Mouse (Mus musculus) spleen, postnatal 10 days (tissue): ENCODE measurements around the gene Rtbdn.

ENCODE experiments used
- DNase-seq, 2 experiments: peaks; one replicate each; pipeline ENCODE4 v3.0.0; 2021 to 2022; ENCODE audit warnings: low spot score in 2 of 2

Rtbdn gene

DNA sequence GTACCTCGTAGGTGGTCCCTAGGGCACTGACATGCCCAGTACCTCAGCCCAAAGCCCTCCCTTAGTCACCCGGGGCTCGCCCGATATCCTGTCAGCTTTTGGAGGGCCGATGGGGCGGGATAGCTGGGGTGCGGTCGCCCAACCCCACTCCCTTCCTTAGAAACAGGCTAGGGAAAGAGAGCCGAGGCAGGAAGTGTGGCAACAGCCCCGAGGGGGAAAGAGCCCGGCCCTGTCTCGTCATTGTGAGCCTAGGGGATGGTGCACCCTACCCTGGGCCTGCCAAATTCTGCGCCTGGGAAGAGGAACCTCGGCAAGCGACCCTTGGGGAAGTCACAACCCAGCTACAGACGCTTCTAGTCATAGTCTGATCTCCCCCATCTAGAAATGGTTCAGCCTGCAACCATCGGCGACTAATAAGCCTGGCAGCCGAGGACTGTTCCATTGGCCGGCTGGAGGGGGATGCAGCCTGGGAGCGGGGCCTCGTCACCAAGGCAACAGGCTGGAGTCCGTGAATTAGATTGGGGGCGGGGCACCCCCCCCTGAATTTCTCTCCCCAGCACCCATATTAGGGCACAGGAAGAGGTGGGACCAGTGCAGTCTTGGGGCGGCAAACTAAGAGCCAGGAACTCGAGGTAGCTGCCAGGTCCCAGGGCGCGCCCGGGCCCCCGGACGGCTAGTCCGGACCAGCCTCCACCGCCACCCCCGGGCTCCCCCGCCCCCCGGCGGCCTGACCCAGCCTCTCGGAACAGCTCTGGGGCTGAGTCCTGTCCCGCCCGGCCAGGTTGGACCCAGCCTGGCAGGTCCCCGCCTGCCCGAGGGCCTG is 33.0 kb downstream of the Rtbdn start:
- DNase-seq, result peak; percentile 88 to 92

- DNase-seq, result peak; percentile 41 to 72
Observed at GRCm38 (mm10) chr8:84980622-84981358, 34.0 kb downstream of the Rtbdn start.

DNA sequence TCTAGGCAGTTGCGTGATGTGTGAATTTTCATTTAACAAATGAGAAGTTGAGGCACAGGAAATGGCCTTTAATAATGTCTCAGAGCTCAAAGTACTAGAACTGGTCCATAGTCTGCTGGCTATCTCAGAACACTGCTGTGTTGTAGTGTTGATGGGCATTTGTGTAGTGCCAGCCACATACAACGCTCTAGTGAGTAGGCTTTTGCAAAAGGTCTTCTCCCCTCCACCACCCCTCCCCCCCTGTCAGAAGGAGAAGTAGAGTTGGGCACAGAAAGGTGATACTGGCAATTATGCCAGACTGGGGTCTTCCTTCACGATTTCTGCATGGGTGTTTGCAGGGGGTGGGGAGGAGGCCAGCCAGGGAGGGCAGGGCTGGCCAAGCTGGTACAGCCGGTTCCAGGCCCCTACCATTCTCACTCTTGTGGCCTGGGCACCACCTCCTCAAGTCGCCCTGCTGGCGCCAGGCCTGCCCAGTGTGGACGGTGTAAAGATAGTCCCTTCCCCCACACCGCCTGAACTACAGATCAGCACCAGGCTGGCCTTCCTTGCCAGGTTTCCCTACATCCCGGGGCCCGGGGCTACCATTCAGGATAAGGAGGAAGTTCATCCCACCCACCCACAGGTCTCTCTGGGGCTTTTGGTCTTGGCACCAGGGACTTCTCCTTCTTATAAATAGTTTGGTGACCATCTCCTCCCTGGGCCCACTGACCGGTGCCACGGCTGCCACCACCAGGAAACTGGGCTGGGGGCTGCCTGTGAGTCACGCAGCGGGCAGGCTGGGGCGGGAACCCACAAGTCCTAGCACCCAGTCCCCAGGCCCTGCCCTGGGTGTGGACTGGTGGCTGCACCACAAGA is 35.1 kb downstream of the Rtbdn start:
- peak in 1 of 2 experiments; percentile 32 for DNase-seq

DNA sequence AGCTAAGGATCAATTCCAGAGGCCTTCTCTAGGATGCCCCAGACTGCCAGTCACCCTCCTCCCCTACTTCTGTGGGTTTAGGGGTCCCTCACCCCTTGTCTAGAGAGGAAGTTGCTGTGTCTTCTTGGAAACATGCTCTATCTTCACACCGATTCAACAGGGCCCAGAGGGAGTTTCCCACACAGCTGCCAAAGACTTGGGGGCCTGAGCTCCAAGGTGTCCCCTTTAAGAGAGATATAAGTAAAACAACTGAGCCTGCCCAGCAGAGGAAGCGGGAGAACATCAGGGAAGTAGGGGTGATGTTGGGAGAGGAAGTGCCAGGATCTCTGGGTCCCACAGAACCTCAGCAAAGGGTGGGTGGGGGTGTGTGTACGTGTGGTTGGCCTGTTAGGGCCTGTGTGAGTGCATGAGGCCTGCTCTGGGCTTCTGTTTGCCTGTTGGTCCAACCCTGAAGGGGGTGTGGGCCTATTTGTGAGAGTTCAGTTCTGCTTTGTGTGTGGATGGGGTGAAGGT is 35.8 kb downstream of the Rtbdn start:
- DNase-seq, result peak in 1 of 2 experiments; percentile 54

GRCm38 (mm10) chr8:84984294-84985048 is 37.7 kb downstream of the Rtbdn start:
- DNase-seq, result peak in 1 of 2 experiments; percentile 34

DNA sequence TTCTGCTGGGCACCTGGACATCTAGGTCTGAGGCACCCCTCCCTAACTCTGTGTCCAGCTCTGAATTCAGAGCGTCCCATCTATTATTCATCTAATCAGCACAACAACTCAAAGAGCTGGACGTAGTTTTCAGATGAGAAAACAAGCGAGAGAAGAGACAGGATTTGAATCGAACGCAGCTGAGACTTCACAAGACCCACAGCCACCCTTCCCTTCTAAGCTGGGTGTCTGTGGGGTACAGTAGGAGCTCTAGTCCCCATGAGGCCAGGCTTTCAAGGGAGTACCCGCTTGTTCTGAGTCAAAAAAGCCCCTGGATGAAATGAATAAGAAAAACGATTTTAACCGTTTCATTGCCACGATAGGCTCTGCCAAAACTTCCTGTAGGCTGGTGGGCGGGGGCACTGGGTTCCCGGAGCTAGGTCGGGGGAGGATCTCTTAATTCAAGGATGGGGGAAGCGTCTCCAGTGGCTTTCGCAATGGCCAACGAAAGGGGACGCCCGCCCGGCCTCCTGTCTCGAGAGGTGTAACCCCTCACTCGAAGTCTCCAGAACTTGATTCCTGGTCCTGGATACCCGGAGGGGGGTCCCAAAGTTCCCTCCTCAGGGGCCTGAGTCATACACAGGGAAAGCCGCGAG is 38.4 kb downstream of the Rtbdn start:
- peak; percentile 24 to 49 for DNase-seq

GRCm38 (mm10) chr8:84985684-84986378 is 39.0 kb downstream of the Rtbdn start:
- DNase-seq, result peak; percentile 85 to 92

GRCm38 (mm10) chr8:84986379-84986945 is 39.7 kb downstream of the Rtbdn start:
- DNase-seq, result no peak

GRCm38 (mm10) chr8:84987388-84987787 is 40.6 kb downstream of the Rtbdn start:
- DNase-seq, result no peak

GRCm38 (mm10) chr8:84987903-84988302 is 41.1 kb downstream of the Rtbdn start:
- DNase-seq, result no peak

DNA sequence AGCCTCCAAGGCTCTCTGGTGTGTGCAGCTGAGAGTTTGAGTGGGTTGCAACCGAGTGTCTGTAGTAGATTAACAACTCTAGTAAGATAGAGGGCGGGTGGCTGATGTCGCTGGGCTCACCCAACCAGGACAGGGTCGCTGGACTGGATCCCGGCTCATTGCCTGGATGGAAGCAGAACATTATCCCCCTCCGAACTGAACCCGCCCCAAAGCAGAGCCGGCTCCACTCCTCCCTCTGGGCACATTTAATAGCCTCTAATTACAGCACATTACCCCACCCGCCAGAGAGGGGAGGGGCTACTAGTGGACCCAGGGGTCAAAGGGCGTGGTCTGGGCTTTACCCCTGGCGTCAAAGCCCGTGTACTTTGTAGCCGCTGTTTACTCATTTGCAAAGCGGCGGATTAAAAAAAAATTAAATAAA is 42.5 kb downstream of the Rtbdn start:
- DNase-seq, result peak; percentile 44 to 61

DNA sequence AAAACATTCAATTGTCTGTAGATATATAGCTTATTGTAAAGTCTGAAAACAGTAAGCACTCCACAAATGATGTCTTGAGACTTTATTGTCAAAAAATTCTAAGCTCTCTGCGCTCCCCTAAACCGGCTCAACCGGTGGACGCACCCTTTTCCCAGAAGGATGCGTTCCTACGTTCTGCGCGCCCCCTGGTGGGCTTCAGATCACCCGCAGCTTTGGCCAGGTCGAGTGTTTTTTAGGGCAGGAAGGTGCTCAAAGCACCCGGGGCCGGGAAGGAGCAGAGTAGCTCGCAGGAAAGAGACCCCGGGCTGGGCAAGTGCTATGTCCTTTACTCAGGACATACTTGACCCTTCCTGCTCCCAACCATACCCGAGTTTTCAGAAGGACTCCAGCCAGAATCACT is 43.0 kb downstream of the Rtbdn start:
- peak; percentile 96 to 97 for DNase-seq

- peak; percentile 96 to 99 for DNase-seq
Observed at GRCm38 (mm10) chr8:84990349-84990748, 43.6 kb downstream of the Rtbdn start, which contains the start of gene Hook2. Hook2 (plus strand) TSS chr8:84990603.

DNA sequence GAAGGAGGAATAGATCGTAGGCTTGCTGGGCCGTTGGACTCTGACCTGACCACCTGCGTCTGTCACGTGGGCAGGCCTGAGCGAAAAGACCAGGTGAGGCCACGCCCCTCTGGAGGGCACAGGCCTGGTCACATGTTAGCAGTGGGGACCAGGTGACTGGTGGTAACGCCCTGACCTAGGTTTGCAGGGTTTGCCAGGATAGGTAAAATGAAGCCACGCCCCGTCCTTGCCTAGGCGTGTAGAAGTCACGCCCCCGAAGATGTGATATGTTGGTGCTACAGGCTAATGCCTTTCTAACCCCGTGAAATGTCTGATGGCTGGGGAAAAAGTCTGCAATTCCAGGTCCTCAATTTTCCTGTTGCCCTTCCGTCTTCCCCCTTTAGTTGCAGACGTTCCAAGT is 44.0 kb downstream of the Rtbdn start:
- DNase-seq, result peak in 1 of 2 experiments; percentile 67

- DNase-seq, result no peak
Observed at GRCm38 (mm10) chr8:84994375-84994774, 47.6 kb downstream of the Rtbdn start.

- DNase-seq, result no peak
Observed at GRCm38 (mm10) chr8:84995680-84996079, 48.9 kb downstream of the Rtbdn start.

DNA sequence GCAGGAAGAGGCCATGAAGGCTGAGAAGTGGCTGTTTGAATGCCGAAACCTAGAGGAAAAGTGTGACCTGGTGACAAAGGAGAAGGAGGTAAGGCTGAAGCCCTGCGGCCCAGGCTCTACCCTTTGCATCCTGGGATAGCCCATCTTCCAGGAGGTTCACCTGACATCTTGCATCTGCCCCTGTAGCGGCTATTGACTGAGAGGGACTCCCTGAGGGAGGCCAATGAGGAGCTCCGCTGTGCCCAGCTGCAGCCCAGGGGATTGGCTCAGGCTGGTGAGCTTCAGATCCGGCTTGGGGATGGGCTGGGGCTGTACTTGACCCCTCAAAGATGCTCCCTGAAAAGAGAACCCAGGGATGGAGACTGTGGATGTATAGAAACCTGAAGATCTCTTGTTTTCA is 50.2 kb downstream of the Rtbdn start:
- DNase-seq, result no peak

- peak; percentile 87 to 96 for DNase-seq
Observed at GRCm38 (mm10) chr8:84997649-84998295, 51.0 kb downstream of the Rtbdn start.
